Mouse (Mus musculus): ENCODE data around the gene Sp9. TPM values are rescaled to one million over a fixed set of nuclear protein-coding genes. Genes with fewer than 3 reads are reported as not detected.

Sp9 gene
- polyA plus RNA-seq, 1 experiment from 2014 or later: 0.19 TPM

DNA sequence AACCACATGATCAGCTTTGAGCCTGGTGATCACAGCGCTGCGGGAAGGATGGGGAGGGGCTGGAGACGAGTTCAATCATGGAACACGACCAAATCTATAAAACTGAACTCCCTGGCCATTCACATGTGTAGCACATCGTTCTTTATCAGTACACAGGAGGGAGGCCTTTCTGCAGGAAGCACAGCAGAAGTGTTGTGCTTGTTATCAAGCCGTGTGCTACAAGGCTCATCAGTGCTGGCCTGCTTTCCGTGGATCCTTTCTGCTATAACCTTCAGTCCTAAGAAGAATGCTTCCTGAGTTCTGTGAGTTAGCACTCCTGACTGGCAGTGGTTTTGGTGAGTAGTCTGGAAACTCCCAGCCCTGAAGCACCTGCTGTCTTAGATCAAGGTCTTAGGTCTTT, 23.3 kb downstream of the Sp9 start:
- H3K36me3 ChIP-seq (ENCODE audit: control insufficient read depth, insufficient read depth, low read length): peaks cover 31% of the 10 kb centered on the region
- 78% methylated on average over 7 of the region's 7 CpGs for WGBS
- no peak overlapping the region for H3K4me3 ChIP-seq (ENCODE audit: low read length)
- H3K4me1 ChIP-seq (ENCODE audit: control insufficient read depth, insufficient read depth, low read length): no peaks in the 10 kb centered on the region
- no peak overlapping the region for H3K27ac ChIP-seq (ENCODE audit: low read depth, low read length)
- ATAC-seq (ENCODE audit: low FRiP score, low TSS enrichment): no peak
- H3K27me3 ChIP-seq (ENCODE audit: control insufficient read depth, insufficient read depth, low read length): no peaks in the 10 kb centered on the region
- no peak overlapping the region for H3K4me2 ChIP-seq (replicated peaks; ENCODE audit: low read depth, low read length)
- no peak overlapping the region for H3K9ac ChIP-seq (ENCODE audit: low read depth, low read length)
- H3K9me3 ChIP-seq (ENCODE audit: control insufficient read depth, low read length): no peaks in the 10 kb centered on the region

DNA sequence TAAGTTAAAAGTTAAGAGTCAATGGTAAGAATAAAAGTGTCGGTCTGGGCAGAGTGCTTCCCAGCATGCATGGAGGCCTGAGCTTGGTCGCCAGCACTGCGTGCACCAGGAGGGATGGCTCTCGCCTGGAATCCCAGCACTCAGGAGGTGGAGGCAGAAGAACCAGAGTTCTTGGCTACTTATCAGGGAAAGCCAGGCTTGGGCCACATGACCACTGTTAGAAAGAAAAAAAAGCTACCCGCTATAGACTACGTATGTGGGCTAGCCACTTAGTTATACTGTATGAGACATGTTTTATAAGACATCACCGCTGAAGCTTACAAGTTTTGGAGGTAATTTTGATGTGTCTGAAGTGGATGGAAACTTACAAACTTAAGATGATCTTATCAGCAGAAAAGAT, 26.4 kb downstream of the Sp9 start:
- no peak overlapping the region for H3K4me3 ChIP-seq (ENCODE audit: low read length)
- no peak overlapping the region for H3K4me2 ChIP-seq (replicated peaks; ENCODE audit: low read depth, low read length)
- no peak overlapping the region for H3K9ac ChIP-seq (ENCODE audit: low read depth, low read length)
- 88% methylated on average over 7 of the region's 7 CpGs for WGBS
- no peaks in the 10 kb centered on the region for H3K27me3 ChIP-seq (ENCODE audit: control insufficient read depth, insufficient read depth, low read length)
- peaks cover 41% of the 10 kb centered on the region for H3K36me3 ChIP-seq (ENCODE audit: control insufficient read depth, insufficient read depth, low read length)
- H3K27ac ChIP-seq (ENCODE audit: low read depth, low read length): no peak overlapping the region
- H3K4me1 ChIP-seq (ENCODE audit: control insufficient read depth, insufficient read depth, low read length): no peaks in the 10 kb centered on the region
- no peaks in the 10 kb centered on the region for H3K9me3 ChIP-seq (ENCODE audit: control insufficient read depth, low read length)
- no peak for ATAC-seq (ENCODE audit: low FRiP score, low TSS enrichment)

DNA sequence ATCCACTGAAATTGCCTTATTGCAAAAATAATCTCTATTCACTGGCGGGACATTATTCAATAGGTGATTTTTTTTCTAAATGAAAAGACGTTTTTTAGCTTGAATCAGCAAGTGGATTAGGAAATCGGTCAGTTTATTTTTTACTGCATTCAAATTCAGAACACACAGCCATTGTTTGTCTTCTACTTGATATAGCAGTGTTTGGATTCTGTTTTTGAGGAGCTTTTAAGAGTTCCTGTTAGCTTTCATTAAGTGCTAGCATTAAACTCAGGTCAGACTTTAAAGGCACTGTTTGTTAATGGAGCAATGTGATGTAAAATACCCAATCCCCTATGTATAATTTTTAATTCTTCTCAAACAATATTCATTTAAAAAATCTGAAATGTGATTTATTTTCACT, 27.1 kb downstream of the Sp9 start:
- Histone ChIP-seq H3K9me3 (ENCODE audit: control insufficient read depth, low read length) (no peaks in the 10 kb centered on the region), H3K27me3 (ENCODE audit: control insufficient read depth, insufficient read depth, low read length) (no peaks in the 10 kb centered on the region), H3K4me1 (ENCODE audit: control insufficient read depth, insufficient read depth, low read length) (no peaks in the 10 kb centered on the region), H3K4me3 (ENCODE audit: low read length) (no peak overlapping the region), H3K27ac (ENCODE audit: low read depth, low read length) (no peak overlapping the region), H3K9ac (ENCODE audit: low read depth, low read length) (no peak overlapping the region), H3K4me2 (replicated peaks; ENCODE audit: low read depth, low read length) (no peak overlapping the region), H3K36me3 (ENCODE audit: control insufficient read depth, insufficient read depth, low read length) (peaks cover 47% of the 10 kb centered on the region)
- 86% methylated on average over 3 of the region's 3 CpGs for WGBS
- no peak for ATAC-seq (ENCODE audit: low FRiP score, low TSS enrichment)

DNA sequence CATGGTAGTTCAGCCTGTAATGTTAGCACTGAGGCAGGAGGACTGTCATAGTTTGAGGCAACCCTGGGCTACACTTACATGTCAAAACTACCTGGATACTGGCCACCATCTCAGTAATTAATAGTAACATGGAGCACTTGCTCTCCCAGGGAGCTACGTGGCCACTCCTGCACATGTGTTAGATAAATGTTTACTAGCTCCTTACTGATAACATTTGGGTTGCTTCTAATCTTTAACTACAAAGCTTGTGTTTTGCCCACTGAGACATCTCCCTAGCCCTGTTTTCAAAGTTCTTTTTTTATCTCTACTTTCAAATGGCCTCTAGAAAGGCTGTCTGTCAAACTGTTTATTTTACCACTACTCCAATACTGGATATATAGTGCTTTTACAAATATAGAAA, 30.3 kb downstream of the Sp9 start:
- Histone ChIP-seq H3K27me3 (ENCODE audit: control insufficient read depth, insufficient read depth, low read length) (no peaks in the 10 kb centered on the region), H3K27ac (ENCODE audit: low read depth, low read length) (no peak overlapping the region), H3K9me3 (ENCODE audit: control insufficient read depth, low read length) (no peaks in the 10 kb centered on the region), H3K36me3 (ENCODE audit: control insufficient read depth, insufficient read depth, low read length) (peaks cover 55% of the 10 kb centered on the region), H3K4me2 (replicated peaks; ENCODE audit: low read depth, low read length) (no peak overlapping the region), H3K4me1 (ENCODE audit: control insufficient read depth, insufficient read depth, low read length) (no peaks in the 10 kb centered on the region), H3K4me3 (ENCODE audit: low read length) (no peak overlapping the region), H3K9ac (ENCODE audit: low read depth, low read length) (no peak overlapping the region)
- ATAC-seq (ENCODE audit: low FRiP score, low TSS enrichment): no peak
- WGBS: 93% methylated on average over 1 of the region's 1 CpGs

DNA sequence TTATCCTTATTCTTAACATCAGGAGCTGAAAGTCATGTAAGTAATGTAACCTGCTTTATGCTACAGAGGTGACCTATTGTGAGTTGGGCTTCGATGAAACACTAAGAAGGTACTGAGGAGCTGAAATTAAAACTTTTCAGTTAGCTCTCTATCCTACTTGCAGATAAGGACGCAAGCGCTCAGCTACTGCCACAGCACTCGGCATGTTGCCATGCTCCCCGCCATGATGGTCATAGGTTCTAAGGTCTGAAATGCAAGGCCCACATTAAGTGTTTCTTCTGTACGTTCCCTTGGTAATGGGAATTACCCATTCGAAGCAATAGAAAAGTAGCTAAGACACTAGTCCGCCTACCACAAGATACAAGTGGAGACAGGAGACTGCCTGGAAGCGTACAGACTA, 31.0 kb downstream of the Sp9 start:
- Histone ChIP-seq H3K4me1 (ENCODE audit: control insufficient read depth, insufficient read depth, low read length) (no peaks in the 10 kb centered on the region), H3K36me3 (ENCODE audit: control insufficient read depth, insufficient read depth, low read length) (peaks cover 61% of the 10 kb centered on the region), H3K4me3 (ENCODE audit: low read length) (no peak overlapping the region), H3K9ac (ENCODE audit: low read depth, low read length) (no peak overlapping the region), H3K27me3 (ENCODE audit: control insufficient read depth, insufficient read depth, low read length) (no peaks in the 10 kb centered on the region), H3K27ac (ENCODE audit: low read depth, low read length) (no peak overlapping the region), H3K4me2 (replicated peaks; ENCODE audit: low read depth, low read length) (no peak overlapping the region), H3K9me3 (ENCODE audit: control insufficient read depth, low read length) (no peaks in the 10 kb centered on the region)
- no peak for ATAC-seq (ENCODE audit: low FRiP score, low TSS enrichment)
- 96% methylated on average over 9 of the region's 9 CpGs for WGBS

DNA sequence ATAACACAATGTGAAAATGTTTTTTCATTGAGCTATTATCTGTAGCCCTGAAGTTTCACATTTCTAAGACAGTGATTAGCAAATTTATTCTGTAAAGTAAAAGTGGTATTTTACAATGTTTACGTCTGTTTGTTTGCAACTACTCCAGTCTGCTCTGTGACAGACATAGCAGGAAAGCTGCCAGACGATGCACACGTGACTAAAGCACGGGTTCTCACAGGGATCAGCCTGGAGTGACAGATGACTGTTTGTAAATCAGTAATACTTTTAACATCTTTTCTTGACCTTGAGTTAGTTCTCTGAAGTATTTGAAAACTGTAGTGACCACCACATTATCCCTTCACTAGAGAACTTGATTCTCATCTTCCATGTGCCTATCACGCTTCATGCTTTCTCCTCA, 32.8 kb downstream of the Sp9 start:
- no peak for ATAC-seq (ENCODE audit: low FRiP score, low TSS enrichment)
- Histone ChIP-seq H3K4me1 (ENCODE audit: control insufficient read depth, insufficient read depth, low read length) (no peaks in the 10 kb centered on the region), H3K4me3 (ENCODE audit: low read length) (no peak overlapping the region), H3K36me3 (ENCODE audit: control insufficient read depth, insufficient read depth, low read length) (peaks cover 67% of the 10 kb centered on the region), H3K27ac (ENCODE audit: low read depth, low read length) (no peak overlapping the region), H3K4me2 (replicated peaks; ENCODE audit: low read depth, low read length) (no peak overlapping the region), H3K9ac (ENCODE audit: low read depth, low read length) (no peak overlapping the region), H3K9me3 (ENCODE audit: control insufficient read depth, low read length) (no peaks in the 10 kb centered on the region), H3K27me3 (ENCODE audit: control insufficient read depth, insufficient read depth, low read length) (no peaks in the 10 kb centered on the region)
- WGBS: 94% methylated on average over 5 of the region's 5 CpGs

DNA sequence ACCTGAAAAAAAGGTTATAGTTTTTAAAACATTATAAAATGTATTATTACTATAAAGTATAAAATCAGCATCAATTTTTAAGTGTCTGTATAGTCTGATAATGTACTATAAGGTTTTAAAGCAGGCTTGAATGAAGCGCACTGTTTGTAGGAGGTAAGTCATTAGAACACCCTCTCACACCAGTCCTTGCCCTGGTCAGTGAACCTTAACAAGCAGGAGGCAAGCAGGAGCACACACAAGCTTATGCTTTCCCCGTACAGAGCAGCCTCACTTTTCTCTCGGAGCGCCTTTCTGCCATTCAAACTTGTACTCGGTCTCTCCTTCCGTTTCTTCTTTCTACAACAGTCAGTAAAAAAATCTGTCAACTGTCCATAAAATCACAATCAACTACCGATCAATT, 34.3 kb downstream of the Sp9 start:
- Histone ChIP-seq H3K36me3 (ENCODE audit: control insufficient read depth, insufficient read depth, low read length) (peaks cover 69% of the 10 kb centered on the region), H3K9me3 (ENCODE audit: control insufficient read depth, low read length) (no peaks in the 10 kb centered on the region), H3K4me1 (ENCODE audit: control insufficient read depth, insufficient read depth, low read length) (no peaks in the 10 kb centered on the region), H3K4me3 (ENCODE audit: low read length) (no peak overlapping the region), H3K9ac (ENCODE audit: low read depth, low read length) (no peak overlapping the region), H3K27ac (ENCODE audit: low read depth, low read length) (no peak overlapping the region), H3K27me3 (ENCODE audit: control insufficient read depth, insufficient read depth, low read length) (no peaks in the 10 kb centered on the region), H3K4me2 (replicated peaks; ENCODE audit: low read depth, low read length) (no peak overlapping the region)
- no peak for ATAC-seq (ENCODE audit: low FRiP score, low TSS enrichment)
- WGBS: 62% methylated on average over 7 of the region's 7 CpGs

DNA sequence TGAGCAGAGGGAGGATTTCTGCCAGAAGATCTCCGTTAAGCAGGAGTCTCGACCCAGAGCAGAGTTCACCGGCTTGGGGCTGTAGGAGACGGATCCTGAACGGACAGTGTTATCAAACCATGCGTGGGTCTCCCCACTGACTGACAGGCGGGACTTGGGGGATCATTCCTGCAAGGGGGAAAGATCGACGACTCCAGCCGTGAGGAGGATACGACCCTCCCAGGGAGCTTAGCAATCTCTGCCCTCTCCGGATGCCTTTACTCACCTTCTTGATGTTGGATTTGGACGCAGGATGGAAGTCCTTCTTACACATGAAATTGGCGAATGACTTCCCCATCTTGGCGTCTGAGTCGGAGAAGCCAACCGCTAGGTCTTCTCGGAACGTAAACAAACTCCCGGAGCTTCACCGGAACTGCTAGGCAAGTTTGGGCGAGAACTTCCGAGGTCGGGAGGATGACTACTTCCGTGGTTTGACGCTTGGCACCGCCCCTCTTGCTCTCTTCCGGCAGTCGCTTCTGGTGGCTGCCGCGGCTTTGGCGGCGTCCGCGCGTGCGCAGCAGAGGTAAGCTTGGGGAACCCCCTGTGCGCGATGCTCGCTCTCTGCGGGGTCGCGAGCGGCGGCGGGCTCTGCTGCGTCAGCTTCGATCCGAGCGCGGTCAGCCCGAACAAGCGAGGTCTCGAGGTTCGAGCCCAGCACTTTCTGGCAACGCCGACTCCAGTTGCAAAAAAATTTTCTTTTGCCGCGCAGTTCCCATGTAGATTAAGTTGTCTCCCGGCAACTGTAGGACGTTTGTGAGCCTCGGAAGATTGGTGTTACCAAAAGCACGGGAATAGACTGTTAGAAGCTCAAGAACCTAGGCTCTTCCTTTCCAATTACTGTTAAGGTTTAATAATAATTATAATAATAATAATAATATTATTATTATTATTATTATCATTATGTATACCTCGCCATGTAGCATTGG, 40.7 kb downstream of the Sp9 start, which contains the start of the genes Scrn3 and Cir1:
Gene Scrn3 (plus strand): TSS at position 450 of the 965 bp plus-strand sequence.
Gene Cir1 (minus strand): TSS at position 550 of the 965 bp plus-strand sequence.
- no peaks in the 10 kb centered on the region for H3K27me3 ChIP-seq (ENCODE audit: control insufficient read depth, insufficient read depth, low read length)
- H3K4me3 ChIP-seq (ENCODE audit: low read length): peak within 1 kb of the TSS; percentile 75
- H3K27ac ChIP-seq (ENCODE audit: low read depth, low read length): peak within 1 kb of the TSS; percentile 80; the same call in 1 of the 2 replicates
- no peaks in the 10 kb centered on the region for H3K9me3 ChIP-seq (ENCODE audit: control insufficient read depth, low read length)
- peak; percentile 96 for ATAC-seq (ENCODE audit: low FRiP score, low TSS enrichment)
- H3K4me2 ChIP-seq (replicated peaks; ENCODE audit: low read depth, low read length): peak within 1 kb of the TSS; percentile 76
- peaks cover 6% of the 10 kb centered on the region; the same call in 1 of the 2 replicates for H3K4me1 ChIP-seq (ENCODE audit: control insufficient read depth, insufficient read depth, low read length)
- peaks cover 21% of the 10 kb centered on the region for H3K36me3 ChIP-seq (ENCODE audit: control insufficient read depth, insufficient read depth, low read length)
- H3K9ac ChIP-seq (ENCODE audit: low read depth, low read length): peak within 1 kb of the TSS; percentile 72
- WGBS: under 1% methylated on average over 64 of the region's 64 CpGs

DNA sequence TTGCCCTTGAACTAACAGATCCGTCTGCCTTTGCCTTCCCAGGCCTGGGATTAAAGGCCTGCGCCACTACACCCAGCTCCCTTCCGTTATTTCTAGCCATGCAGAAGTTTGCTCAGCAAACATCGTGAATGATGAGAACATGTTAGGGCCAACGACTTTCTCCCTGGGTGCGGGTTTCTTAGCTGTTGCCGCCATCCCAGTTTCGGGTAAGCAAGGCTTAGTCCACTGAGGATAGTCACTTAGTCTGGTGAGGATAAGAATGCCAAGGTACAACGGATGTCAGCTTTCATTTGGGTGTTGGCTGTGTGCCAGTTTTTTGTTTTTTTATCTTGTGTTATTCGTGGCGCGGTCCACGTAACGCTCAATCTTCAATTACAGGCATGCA, 41.4 kb downstream of the Sp9 start:
- Histone ChIP-seq H3K9me3 (ENCODE audit: control insufficient read depth, low read length) (no peaks in the 10 kb centered on the region), H3K4me1 (ENCODE audit: control insufficient read depth, insufficient read depth, low read length) (peaks cover 6% of the 10 kb centered on the region; the same call in 1 of the 2 replicates), H3K4me3 (ENCODE audit: low read length) (peak overlapping the region; percentile 75), H3K27me3 (ENCODE audit: control insufficient read depth, insufficient read depth, low read length) (no peaks in the 10 kb centered on the region), H3K27ac (ENCODE audit: low read depth, low read length) (peak overlapping the region; percentile 38; the same call in 1 of the 2 replicates), H3K36me3 (ENCODE audit: control insufficient read depth, insufficient read depth, low read length) (peaks cover 17% of the 10 kb centered on the region), H3K4me2 (replicated peaks; ENCODE audit: low read depth, low read length) (peak overlapping the region; percentile 52), H3K9ac (ENCODE audit: low read depth, low read length) (peak overlapping the region; percentile 72)
- 40% methylated on average over 14 of the region's 14 CpGs for whole genome bisulfite sequencing
- peak; percentile 36; the same call in 1 of the 2 replicates for ATAC-seq (ENCODE audit: low FRiP score, low TSS enrichment)
